Mouse (Mus musculus): ENCODE data around the gene P3h4. TPM values are rescaled to one million over a fixed set of nuclear protein-coding genes. Genes with fewer than 3 reads are reported as not detected.
"Not testable (repeated sequence)": the region's sequence is repeated elsewhere in the genome, so short reads cannot be mapped to it uniquely, and the experiment has no call there.

Gene P3h4
- total RNA-seq, 2 experiments from 2014 or later = 7.9 to 10.6 TPM

GRCm38 (mm10) chr11:100371981-100372558 lies 42.6 kb downstream of the P3h4 start:
- DNase-seq (ENCODE audit: low spot score in 2 of 2) = no peak
- intact Hi-C loops (cut with DNase I) = no loop called here

- no peak for DNase-seq (ENCODE audit: low spot score in 2 of 2)
- intact Hi-C loops (cut with DNase I) = no loop called here
These were observed 44.8 kb downstream of the P3h4 start for GRCm38 (mm10) chr11:100369822-100370221.

- no peak for DNase-seq (ENCODE audit: low spot score in 2 of 2)
- intact Hi-C loops (cut with DNase I) = no loop called here
These were observed 45.5 kb downstream of the P3h4 start for GRCm38 (mm10) chr11:100369145-100369544.

- peak; percentile 54 to 55 for DNase-seq (ENCODE audit: low spot score in 2 of 2)
- intact Hi-C loops (cut with DNase I) = loop anchor here (1.0 kb wide), 1 partner anchor 45 kb away; no protein-coding TSS in a partner anchor
These were observed 51.6 kb downstream of the P3h4 start for GRCm38 (mm10) chr11:100362979-100363562.

GRCm38 (mm10) chr11:100362209-100362978 lies 52.2 kb downstream of the P3h4 start:
- intact Hi-C loops (cut with DNase I) = loop anchor here (1.0 kb wide), 1 partner anchor 46 kb away; no protein-coding TSS in a partner anchor
- peak; percentile 52 to 77 for DNase-seq (ENCODE audit: low spot score in 2 of 2)

GRCm38 (mm10) chr11:100361059-100361458 lies 53.6 kb downstream of the P3h4 start:
- intact Hi-C loops (cut with DNase I); DNase-seq (ENCODE audit: low spot score in 2 of 2): not testable (repeated sequence)

- DNase-seq (ENCODE audit: low spot score in 2 of 2) = no peak
- intact Hi-C loops (cut with DNase I) = no loop called here
These were observed 54.5 kb downstream of the P3h4 start for GRCm38 (mm10) chr11:100360175-100360574.

Small RNAs within 50 kb of the gene (microRNA-seq; reads per million reads assigned to microRNA genes)
- not detected for gene Gm27374

Other genes starting within 250 kb of the P3h4 start
- gene Krt9, start 221.6 kb downstream of the P3h4 start, total RNA-seq (2021) = 1 to 10 TPM; 2.0 to 4.0 TPM
- gene Krt14, start 207.3 kb downstream of the P3h4 start, total RNA-seq (2021) = not detected
- gene Krt16, start 165.9 kb downstream of the P3h4 start, total RNA-seq (2021) = not detected
- gene Krt17, start 153.8 kb downstream of the P3h4 start, total RNA-seq (2021) = not detected
- not detected for gene Krt42, start 145.0 kb downstream of the P3h4 start, total RNA-seq (2021)
- 100 to 1,000 TPM; 712 to 762 TPM for gene Eif1, start 95.0 kb downstream of the P3h4 start, total RNA-seq (2021)
- gene Gast, start 80.4 kb downstream of the P3h4 start, total RNA-seq (2021) = not detected
- 100 to 1,000 TPM in 1 of 2 experiments, 10 to 100 TPM in 1; 88.1 to 173 TPM for gene Hap1, start 58.7 kb downstream of the P3h4 start, total RNA-seq (2021)
- gene Jup, start 17.1 kb downstream of the P3h4 start, total RNA-seq (2021) = 10 to 100 TPM; 44.1 to 49.2 TPM
- 1 to 10 TPM; 5.3 to 6.6 TPM for gene Fkbp10, start 861 bp upstream of the P3h4 start, total RNA-seq (2021)
- 10 to 100 TPM; 46.3 to 48.5 TPM for gene Nt5c3b, start 27.0 kb upstream of the P3h4 start, total RNA-seq (2021)
- 1 to 10 TPM in 1 of 2 experiments, under 1 TPM in 1; 0.77 to 1.1 TPM for gene Klhl10, start 27.1 kb upstream of the P3h4 start, total RNA-seq (2021)
- gene Klhl11, start 57.9 kb upstream of the P3h4 start, total RNA-seq (2021) = 10 to 100 TPM; 95.1 to 97.8 TPM
- 100 to 1,000 TPM; 117 to 123 TPM for gene Acly, start 113.2 kb upstream of the P3h4 start, total RNA-seq (2021)
- under 1 TPM; 0.32 to 0.86 TPM for gene Ttc25, start 130.8 kb upstream of the P3h4 start, total RNA-seq (2021)
- gene Cnp, start 160.1 kb upstream of the P3h4 start, total RNA-seq (2021) = 100 to 1,000 TPM; 167 to 298 TPM
- 10 to 100 TPM; 13.1 to 13.7 TPM for gene Nkiras2, start 204.4 kb upstream of the P3h4 start, total RNA-seq (2021)
- gene Dnajc7, start 205.3 kb upstream of the P3h4 start, total RNA-seq (2021) = 100 to 1,000 TPM; 215 to 247 TPM

Measured in left cerebral cortex, postnatal 36 days (tissue).